Mouse (Mus musculus): ENCODE results near the gene Them5.

Gene Them5

DNA sequence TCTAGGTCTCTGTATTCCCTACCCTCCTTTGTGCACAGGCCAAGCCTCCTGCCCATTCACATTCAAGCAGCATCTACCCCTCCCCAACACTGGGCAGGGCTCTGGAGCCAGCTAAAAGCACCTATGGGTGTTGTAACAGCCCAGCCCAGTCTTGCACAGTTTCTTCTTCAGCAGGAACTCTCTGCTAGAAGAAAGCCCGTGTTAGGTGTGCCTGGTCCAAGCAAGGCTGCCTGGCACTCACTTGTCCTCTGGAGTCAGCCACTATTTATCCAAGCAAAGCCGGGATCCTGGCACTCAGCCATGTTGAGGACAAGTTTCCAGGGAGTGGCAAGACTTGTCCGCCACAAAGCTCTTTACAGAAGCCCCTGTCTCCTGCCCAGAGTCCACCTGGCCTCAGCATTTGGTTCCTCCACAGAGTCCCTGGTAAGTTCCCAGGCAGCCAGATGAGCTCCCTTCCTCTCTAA lies at the start of gene Them5:
Gene Them5 (plus strand): TSS at position 141 of the 464 bp plus-strand sequence.
- DNase-seq (ENCODE audit: low read depth, low spot score), result no peak

DNA sequence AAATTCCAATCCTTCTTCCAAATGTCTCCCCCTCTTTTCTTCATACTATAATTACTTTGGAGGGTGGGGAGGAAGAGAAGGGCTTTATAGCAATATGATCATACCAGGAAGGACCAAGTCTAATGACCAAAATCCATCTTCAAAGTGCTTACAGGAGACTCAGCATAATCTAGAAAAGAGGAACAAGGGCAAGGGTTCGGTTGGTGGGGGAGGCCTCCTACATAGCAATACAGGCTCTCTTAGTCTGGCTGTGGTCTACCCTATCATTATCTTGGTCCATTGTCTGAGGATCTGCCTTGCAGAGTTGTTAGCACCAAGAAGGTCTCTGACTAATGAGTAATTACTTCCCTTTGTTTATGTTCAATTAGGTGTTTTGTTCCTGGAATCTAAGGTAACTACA lies 36.4 kb upstream of the Them5 start:
- no peak for DNase-seq (ENCODE audit: low read depth, low spot score)

DNA sequence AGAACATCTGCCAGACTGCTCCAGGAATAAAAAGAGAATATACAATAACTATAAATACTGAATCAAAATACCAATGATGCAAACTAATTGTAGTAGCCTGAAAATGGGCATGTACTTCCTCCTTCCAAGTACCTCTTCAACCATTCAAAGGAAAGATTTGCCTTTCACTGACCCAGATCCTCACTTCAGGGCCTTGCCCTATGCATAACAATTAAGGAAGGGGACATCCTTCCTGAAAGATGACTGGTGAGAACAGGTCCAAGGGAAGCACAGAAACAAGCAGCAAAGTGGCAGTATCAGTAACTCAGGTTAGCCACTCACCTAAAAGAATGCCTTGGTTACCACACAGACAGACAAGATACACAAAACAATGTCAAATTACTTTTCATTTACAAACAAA lies 34.9 kb upstream of the Them5 start:
- DNase-seq (ENCODE audit: low read depth, low spot score), result no peak

DNA sequence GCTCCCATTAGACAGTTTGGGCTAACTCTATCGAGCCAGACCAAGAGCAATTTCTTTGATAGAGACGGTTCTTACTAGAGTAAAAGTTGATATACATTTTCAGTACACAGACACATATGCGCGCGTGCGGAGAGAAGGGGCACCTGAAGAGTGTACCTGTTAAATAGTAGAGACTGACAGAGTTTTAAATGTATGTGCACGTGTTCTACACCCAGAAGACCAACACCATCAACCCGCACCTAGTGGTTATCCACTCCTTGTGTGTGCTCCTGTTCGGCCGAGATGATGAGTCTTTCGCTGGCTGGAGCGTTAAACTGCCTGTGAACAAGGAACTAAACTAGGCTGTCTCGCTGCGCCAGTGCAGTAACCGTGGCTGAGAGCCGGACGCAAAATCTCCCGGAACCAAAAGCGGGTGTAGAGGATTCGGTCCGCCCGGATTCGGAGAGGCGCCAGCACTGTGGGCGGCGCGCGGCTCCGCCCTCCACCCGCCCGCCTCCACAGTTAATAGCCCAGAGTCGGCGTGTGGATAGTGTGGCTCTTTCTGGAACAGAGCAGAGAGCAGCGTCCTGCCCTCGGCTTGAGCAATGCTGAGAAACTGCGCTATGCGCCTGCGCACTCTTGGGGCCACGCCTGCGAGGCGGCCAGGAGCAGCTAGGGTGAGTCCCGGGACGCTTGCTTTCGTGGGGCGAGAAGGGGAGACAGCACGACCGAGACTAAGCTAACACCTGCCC lies 32.1 kb upstream of the Them5 start, which contains the start of gene Them4:
Gene Them4 (plus strand): TSS at position 457 of the 731 bp plus-strand sequence.
- peak; percentile 85 for DNase-seq (ENCODE audit: low read depth, low spot score)

DNA sequence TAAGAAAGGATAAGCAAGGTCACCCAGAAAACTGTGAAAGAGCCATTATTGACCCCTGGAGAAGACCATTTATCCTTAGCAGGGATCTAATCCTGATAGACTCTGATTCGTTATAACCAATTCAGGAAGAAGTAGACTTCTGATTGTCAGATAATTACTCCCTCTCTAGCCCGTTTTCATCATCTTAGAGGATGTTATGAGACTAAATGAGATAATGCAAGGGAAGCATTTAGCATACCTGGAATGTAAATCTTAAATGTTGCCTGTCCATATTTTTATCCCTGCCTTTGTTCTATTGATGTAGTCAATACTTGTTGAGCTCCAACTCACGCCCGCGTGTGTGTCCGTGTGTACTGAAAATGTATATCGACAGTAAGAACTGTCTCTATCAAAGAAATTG lies 31.4 kb upstream of the Them5 start:
- DNase-seq (ENCODE audit: low read depth, low spot score), result no peak

DNA sequence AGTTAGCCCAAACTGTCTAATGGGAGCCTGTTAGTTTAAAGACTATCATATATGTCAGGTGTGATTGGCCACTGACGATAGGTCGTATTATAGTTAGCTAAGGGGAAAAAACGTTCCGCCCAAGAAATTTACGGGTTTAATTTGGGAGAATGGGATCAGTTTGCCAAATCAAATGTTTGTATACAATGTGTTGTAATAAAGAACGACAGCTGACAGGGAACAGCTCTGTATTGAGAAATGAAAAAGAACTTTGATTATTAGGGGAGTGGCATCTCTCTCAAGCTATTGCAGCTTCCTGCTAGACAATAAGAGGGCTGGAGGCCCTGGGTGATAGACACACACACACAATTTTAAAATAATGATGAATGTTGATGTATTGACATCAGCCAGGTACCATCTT lies 31.0 kb upstream of the Them5 start:
- DNase-seq (ENCODE audit: low read depth, low spot score), result no peak

DNA sequence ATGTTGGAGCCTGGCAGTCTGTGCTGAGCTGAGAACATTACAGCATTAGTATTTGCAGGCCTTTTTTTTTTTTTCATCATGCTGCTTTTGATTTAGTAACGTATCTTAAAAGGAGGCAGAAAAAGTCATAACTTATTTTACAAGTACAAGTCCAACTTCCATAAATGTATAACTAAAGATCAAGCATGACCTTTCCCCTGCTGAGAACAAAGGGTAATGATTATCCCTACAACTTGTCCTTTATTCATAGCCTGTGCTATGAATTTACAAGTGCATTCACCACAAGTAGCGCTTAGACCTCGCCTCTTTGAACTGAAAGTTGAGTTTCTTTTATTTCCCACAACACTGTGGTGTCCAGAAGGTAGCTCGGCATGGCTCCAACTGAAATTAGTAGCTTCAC lies 30.5 kb upstream of the Them5 start:
- no peak for DNase-seq (ENCODE audit: low read depth, low spot score)

DNA sequence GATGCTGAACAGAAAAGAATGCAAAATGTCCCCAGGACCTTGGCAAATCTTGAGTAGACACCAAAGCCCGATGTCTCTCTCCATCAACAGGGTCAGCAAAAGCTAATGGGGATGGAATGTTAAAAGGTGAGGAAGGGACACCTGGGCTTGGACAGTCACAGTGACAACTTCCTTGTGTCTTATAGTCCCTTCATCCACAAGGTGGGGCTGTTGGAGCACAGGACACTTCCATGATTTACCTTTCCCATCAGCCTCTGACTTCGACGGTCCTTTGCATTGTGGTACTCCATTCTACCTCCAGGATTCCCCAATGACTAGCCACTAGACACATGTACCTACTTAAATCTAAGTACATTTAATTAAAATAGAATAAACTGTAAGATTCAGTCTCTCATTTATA lies 13.2 kb upstream of the Them5 start:
- no peak for DNase-seq (ENCODE audit: low read depth, low spot score)

DNA sequence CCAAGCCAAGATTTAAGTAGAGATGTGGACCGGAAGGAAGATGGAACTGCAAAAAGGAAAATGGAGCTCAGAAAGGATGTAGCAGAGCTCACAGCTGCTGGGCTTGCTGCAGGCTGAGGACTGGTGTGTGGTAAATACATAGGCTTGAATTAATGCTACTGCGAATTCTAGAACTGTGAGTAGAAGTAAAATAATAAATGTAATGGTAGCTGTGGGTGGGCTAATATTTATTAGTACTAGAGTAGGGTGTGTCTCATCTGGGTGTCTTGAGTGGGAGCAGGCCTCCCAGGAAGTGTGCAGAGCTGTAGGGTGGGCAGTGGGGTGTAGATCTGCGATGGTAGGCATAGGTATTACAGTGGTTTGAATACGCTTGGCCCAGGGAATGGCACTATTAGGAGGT lies 7.5 kb upstream of the Them5 start:
- no peak for DNase-seq (ENCODE audit: low read depth, low spot score)

DNA sequence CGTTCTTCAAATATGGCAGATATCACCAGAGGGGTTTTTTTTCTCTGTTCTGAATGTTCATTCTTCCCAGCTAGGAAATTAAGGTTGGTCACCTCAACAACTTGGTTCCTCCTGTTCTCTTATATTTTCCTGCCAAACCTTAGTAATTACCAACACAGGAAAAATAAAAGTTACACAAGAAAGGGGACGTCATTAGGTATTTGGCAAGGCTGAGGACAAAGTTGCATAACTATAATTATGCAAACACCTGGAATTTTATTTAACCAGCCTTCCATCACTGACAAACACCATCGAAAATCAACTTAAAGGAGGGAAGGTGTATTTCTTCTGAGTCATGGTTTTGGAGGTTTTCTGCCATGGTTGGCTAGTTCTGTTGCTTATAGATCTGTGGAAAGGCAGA lies 3.4 kb upstream of the Them5 start:
- no peak for DNase-seq (ENCODE audit: low read depth, low spot score)

DNA sequence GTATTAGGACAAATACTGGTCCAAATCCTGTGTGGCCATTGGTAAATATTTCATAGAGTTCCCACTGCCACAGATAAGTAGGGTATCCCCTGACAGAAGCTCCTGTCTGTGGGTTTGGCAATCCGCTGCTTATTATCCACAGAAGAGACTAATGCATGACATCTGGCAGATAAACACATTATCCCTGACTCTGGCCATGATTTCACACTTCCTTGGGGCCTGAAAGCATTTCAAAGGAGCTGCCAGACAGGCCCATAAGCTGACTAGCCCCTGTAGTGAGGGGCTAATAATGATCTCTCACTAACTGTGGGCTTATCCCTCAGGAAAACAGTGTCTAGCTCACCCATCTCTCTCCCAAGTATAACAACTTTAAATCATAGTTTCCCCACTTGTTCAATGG lies 653 bp downstream of the Them5 start:
- no peak for DNase-seq (ENCODE audit: low read depth, low spot score)

DNA sequence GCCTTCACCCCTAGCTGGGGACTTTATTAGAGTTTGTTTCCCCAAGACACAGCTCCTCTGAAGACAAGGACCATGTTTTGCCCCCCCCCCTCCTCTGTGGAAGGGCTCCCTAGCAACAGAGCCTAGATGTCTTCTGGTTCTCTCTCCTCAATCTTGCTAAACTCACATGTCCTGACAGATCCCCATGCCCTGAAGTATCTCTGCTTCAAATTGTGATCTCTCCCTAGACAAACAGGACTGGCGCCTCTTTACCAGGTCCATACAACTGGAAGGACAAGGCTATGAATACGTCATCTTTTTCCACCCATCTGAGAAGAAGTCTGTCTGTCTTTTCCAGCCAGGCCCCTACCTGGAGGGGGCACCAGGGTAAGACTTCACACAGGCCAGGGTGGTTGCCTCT lies 2.3 kb downstream of the Them5 start:
- no peak for DNase-seq (ENCODE audit: low read depth, low spot score)

DNA sequence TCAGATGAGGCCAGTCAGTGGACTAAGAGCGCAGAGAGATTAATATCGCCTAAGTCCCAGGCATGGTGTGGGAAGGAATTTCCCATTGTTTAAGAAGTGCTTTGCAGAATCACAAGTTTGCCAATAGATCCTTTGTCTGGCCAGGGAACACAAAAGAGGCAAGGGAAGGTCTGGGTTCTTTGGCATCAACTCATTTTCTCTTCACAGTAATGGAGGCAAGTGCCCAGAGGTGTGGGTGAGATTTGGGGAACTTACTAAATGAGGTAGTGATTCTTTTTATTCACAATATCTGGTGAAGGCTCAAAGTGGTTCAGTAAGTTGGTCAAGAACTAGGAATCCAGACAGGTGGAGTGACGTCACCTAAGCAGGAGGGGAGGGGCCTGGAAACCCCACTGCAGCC lies 3.0 kb downstream of the Them5 start:
- no peak for DNase-seq (ENCODE audit: low read depth, low spot score)

DNA sequence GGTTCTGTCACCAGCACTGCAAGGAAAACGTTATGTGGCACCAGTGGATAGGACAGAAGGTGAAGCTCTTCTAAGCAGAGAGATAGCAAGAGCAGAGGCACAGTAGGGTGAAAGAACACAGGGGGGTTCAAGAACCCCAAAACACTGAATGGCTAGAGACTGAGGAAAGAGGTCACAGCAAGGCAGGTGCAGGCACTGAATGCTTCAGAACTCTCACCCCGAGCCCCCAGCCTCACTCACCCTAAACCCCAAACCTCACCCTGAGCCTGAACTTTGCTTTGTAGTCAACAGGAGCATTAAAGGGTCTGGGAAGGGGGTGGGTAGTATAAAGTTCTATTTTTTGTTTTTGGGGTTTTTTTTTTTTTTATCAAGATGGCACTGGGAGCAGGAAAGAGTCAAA lies 6.2 kb downstream of the Them5 start:
- no peak for DNase-seq (ENCODE audit: low read depth, low spot score)

DNA sequence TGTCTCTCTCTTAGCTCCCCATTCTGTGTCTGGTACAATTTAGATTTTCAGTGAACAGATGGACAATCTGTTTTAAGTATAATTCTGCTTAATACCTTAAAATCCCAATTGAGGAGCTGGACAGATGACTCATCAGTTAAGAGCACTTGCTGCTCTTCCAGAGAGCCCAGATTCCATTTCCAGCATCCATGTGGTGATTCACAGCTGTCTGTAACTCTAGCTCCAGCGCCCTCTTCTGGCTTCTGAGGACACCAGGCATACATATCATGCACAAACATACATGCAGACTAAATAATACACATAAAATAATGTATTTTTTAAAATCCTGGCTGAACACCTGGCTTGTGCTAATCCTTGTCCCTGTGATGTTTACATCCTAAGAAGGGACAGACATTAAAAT lies 18.9 kb downstream of the Them5 start:
- DNase-seq (ENCODE audit: low read depth, low spot score), result peak; percentile 42

DNA sequence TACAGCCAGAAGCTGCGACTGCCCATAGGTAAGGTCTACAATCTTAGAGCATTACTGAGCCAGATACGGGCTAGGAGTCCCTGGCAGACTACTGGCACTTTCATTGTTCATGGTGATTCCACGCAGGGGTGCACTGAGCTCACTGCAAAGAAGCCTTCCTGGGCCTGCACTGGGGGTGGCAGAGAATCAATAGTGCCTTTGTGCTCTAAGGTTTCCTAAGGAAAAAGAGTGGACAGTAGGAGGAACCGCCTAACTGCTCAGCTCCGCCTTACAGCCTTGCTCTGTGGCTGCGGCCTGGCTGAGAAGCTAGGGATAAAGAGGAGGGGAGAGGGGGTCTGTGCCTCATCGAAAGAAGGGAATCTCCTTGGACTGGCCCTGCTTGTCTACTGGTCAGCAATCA lies 20.2 kb downstream of the Them5 start, which contains the start of gene C2cd4d:
Gene C2cd4d (plus strand): TSS at position 301 of the 400 bp plus-strand sequence.
- DNase-seq (ENCODE audit: low read depth, low spot score), result no peak

DNA sequence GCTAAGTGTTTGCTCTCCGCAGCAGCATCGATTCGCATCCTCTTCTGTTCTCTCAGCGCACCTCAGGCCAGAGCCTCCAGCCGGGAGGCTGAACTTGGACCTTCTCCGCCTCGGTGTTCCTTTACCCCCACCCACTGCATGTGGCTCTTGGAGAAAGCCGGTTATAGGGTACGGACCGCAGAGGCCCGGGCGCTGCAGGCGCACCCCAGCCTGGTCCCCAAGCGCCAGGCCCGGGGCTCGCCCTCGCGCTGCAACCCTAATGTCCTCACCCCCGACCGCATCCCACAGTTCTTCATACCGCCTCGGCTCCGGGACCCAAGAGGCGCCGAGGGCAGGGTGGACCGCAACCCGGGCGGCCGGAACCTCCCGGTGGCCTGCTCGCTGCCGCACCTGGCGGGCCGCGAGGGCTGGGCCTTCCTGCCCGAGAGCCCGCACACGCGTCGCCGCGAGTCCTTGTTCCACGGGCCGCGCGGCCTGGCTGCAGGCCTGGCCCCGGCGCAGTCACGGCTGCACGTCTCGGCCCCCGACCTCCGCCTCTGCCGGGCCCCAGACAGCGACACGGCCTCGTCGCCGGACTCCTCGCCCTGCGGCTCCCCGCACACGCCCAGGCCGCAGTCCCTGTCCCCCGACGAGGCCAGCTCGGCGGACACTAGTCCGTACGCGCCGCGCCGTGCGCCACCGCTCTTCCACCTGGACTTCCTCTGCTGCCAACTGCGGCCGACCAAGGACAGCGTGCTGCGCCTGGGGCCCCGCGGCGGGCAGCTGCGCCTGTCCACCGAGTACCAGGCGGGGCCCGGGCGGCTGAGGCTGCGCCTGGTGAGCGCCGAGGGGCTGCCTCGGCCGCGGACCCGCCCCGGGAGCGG lies 21.6 kb downstream of the Them5 start:
- no peak for DNase-seq (ENCODE audit: low read depth, low spot score)

DNA sequence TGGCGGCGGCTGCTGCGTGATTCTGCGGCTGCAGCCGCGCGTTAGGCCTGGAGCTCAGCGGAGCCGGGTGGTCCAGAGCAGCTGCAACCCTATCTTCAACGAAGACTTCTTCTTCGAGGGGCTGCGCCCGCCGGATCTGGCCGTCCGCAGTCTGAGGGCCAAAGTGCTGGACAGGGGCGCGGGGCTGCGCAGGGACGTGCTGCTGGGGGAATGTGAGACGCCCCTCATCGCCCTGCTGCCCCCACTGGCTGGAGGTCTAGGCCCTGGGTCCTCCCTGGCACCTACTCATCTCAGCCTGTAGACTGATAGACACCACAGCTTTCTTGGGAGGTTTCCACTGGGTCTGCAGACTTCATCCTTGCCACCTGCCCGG lies 22.2 kb downstream of the Them5 start:
- DNase-seq (ENCODE audit: low read depth, low spot score), result no peak

DNA sequence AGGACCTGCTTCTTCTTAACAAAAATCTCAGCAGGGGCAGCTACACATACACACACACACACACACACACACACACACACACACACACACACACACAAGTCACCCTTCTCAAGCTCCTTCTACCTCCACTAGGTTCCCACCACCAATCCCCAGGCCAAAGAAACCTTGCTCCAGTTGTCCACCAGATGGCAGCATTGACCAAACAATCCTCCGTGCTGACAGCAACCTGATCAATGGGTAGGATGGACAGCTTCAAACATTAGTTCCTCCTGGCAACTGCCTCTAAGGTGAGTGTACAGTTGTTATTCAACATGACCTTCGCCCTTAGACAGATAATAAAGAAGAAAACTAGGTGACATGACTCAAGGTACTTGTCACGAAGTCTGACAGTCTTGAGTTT lies 24.9 kb downstream of the Them5 start:
- peak; percentile 71 for DNase-seq (ENCODE audit: low read depth, low spot score)

DNA sequence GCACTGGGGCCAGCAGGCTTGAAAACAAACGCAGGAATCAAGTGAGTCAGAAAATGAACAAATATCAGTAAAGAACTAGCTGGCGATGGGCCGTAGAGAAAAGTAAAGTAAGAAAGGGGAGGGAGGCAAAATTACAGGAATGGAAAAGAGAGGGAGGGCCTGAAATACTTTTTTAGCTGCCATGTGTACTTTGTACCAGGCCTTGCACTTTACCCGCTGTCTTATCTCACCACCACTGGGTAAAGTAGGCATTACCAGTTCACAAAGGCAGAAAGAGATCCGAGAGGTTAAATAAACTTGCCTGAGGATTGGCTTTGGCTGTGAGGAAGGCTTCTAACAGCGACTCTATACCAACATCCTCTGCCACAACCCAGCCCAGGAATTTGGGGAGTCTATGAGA lies 25.6 kb downstream of the Them5 start:
- no peak for DNase-seq (ENCODE audit: low read depth, low spot score)

DNA sequence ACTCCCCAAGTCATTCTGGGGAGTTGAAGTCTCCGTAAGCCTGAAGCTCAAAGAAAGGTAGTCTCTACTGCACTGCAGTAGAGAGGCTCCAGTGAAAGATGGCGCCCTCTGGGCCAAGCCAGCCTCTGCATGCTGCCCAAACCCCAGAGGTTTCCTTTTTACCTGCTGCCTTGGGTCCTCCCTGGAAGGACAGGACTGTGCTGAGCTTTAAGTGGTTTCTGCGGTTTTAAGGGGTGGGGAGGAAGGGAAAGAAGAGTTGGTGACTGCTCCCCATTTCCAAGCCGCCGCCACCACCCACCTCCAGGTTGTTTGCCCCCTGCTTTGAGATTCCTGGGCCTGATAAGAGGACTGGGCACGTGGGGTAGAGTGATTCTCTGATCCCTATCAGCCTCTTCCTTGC lies 26.7 kb downstream of the Them5 start:
- DNase-seq (ENCODE audit: low read depth, low spot score), result no peak

DNA sequence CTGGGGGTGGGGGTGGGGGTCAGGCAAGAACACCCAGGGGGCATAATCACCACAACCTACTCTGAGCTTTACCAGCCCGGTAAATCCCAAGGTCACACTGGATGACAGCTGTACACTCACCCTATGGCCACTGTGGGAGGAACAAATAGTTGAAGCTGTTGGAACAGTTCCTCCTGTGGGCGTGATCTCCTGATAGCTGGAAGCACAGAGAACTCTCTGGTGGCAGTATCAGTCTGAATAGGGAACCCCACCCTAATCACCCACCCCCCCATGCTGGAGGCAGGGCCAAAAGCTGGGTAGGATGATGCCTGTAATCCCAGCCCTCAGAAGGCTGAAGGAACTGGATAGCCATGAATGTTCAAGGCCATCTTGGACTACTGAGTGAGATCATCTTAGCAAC lies 27.8 kb downstream of the Them5 start:
- DNase-seq (ENCODE audit: low read depth, low spot score), result no peak

DNA sequence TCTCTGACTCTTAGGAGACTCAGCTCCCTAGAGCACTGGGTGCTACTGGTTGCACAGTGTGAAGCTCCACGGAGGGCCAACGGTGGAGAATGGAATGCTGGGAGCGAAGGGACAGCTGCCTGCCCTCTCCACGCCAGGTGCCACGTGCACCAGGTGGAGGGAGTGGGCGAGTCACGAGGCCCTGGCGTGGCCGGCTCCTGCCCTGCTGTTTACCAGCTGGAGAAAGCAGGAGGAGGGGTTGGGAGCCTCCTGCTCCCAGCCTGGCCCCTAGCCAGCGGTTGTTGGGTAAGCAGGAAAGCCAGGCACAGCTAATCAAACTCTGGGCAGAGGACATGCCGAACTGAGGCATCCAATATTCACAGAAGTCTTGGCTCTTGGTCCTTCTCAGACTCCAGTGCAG lies 29.7 kb downstream of the Them5 start:
- DNase-seq (ENCODE audit: low read depth, low spot score), result peak; percentile 50

Measured in retina, adult 2 months (tissue).